Mouse (Mus musculus) spleen, adult 2 months (tissue): Measurements from ENCODE around the gene Adcy1. TPM values are rescaled to one million over a fixed set of nuclear protein-coding genes. Genes with fewer than 3 reads are reported as not detected.

ENCODE experiments used
- DNase-seq, 2 experiments: peaks; one replicate each; pipeline versions ENCODE4 v3.0.0 to v3.0.0-alpha.2; 2012 to 2021; ENCODE audit warnings: low spot score in 2 of 2, low read depth in 1 of 2
- H3K27ac ChIP-seq: fragments of 200-500 bp; 2 replicates; pipeline ENCODE4 v1.5.1; 2012; ENCODE audit warnings: low read length, inconsistent platforms; ENCODE audit not compliant: insufficient read depth
- H3K27me3 ChIP-seq: fragments of 200-500 bp; 2 replicates; pipeline ENCODE4 v1.6.1; 2012; ENCODE audit warnings: mild to moderate bottlenecking, moderate library complexity, low read length, inconsistent platforms; ENCODE audit not compliant: control insufficient read depth, insufficient read depth
- H3K36me3 ChIP-seq: fragments of 200-500 bp; 2 replicates; pipeline ENCODE4 v1.6.1; 2012; ENCODE audit warnings: mild to moderate bottlenecking, low read length, inconsistent platforms; ENCODE audit not compliant: control insufficient read depth, insufficient read depth
- H3K4me1 ChIP-seq: fragments of 200-500 bp; 2 replicates; pipeline ENCODE4 v1.6.1; 2011; ENCODE audit warnings: inconsistent platforms; ENCODE audit not compliant: control insufficient read depth, insufficient read depth, insufficient read length
- H3K4me3 ChIP-seq: fragments of 200-500 bp; 2 replicates; pipeline ENCODE4 v1.5.1; 2011; ENCODE audit warnings: mild to moderate bottlenecking, inconsistent platforms; ENCODE audit not compliant: insufficient read depth, insufficient read length; ENCODE audit errors: extremely low read depth
- CTCF ChIP-seq: fragments of 200-500 bp; IDR thresholded peaks from 2 replicates; pipeline ENCODE4 v1.5.1; 2011; ENCODE audit warnings: mild to moderate bottlenecking, inconsistent platforms; ENCODE audit not compliant: insufficient read depth, insufficient read length, insufficient replicate concordance; ENCODE audit errors: extremely low read depth
- POLR2A ChIP-seq: fragments of 200-500 bp; IDR thresholded peaks from 2 replicates; pipeline ENCODE4 v1.6.1; 2011; ENCODE audit warnings: low read depth, low read length, inconsistent platforms
- WGBS: fragments of 180-500 bp; shearing (Covaris S2); methylation state at CpG from one replicate; pipeline ENCODE4 v1.1.7; 2018; 5-methylcytosine and 5-hydroxymethylcytosine counted together
- polyA plus RNA-seq: library from polyadenylated mRNA; depleted of rRNA; stranded (reverse); fragments of >200 nt; gene quantifications from 2 replicates; pipeline ENCODE4 v1.2.3, GENCODE M21; 2012

Gene Adcy1
- polyA plus RNA-seq, 1 experiment, result 1.2 TPM

DNA sequence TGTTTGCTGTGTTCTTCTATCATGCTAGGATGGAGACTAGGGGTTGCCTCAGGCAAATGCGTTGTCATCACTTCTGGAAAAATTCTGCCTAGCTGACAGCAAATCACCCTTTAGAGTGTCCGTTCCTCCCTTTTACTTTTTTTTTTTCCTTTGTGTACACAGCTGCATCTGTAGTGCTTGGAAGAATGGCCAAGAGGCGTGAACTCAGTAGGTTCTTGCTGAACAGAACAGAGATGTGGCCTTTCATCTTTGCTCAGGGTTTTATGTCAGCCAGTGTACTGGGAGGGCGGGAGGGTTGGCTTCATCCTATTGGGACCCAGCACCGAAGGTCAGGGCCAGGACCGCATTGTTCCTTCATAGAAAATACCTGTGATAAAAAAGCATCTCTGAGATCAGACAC is 72.0 kb downstream of the Adcy1 start:
- no peaks in the 10 kb centered on the region for H3K36me3 ChIP-seq
- no peak for DNase-seq
- no peaks in the 10 kb centered on the region for H3K4me1 ChIP-seq
- no peaks in the 10 kb centered on the region for H3K27me3 ChIP-seq
- 85% methylated on average over 6 of the region's 6 CpGs for WGBS
- H3K27ac ChIP-seq, result no peak overlapping the region
- TF ChIP-seq POLR2A, result no peak
- no peak for TF ChIP-seq CTCF
- no peak overlapping the region for H3K4me3 ChIP-seq

DNA sequence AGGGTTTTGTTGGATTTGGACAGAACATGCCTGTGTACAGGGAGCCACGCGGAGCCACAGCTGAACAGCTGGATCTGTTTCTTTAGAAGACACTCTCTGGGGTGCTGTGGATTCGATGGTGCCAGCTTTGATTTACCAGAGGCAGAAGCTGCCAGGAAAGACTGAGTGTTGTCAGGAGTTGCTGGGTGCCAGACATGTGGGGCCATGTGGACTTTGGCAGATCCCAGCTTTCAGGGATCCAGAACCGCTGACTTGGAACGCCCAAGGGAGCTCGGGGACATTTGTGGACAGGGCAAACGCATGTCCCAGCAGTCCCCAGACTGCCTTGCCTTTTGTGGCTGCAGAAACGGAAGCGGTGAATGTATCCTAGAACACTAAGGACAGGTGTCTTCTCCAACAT is 72.5 kb downstream of the Adcy1 start:
- TF ChIP-seq POLR2A, result no peak
- TF ChIP-seq CTCF, result no peak
- DNase-seq, result no peak
- no peak overlapping the region for H3K4me3 ChIP-seq
- no peak overlapping the region for H3K27ac ChIP-seq
- no peaks in the 10 kb centered on the region for H3K27me3 ChIP-seq
- 83% methylated on average over 9 of the region's 9 CpGs for WGBS
- H3K36me3 ChIP-seq, result no peaks in the 10 kb centered on the region
- H3K4me1 ChIP-seq, result no peaks in the 10 kb centered on the region

GRCm38 (mm10) chr11:7136246-7136855 is 73.1 kb downstream of the Adcy1 start:
- Histone ChIP-seq H3K27me3 (no peaks in the 10 kb centered on the region), H3K27ac (no peak overlapping the region), H3K4me1 (no peaks in the 10 kb centered on the region), H3K36me3 (no peaks in the 10 kb centered on the region), H3K4me3 (no peak overlapping the region)
- 92% methylated on average over 5 of the region's 5 CpGs for WGBS
- DNase-seq, result no peak
- TF ChIP-seq CTCF (no peak), POLR2A (no peak)

GRCm38 (mm10) chr11:7138370-7138769 is 75.1 kb downstream of the Adcy1 start:
- no peaks in the 10 kb centered on the region for H3K27me3 ChIP-seq
- H3K4me1 ChIP-seq, result no peaks in the 10 kb centered on the region
- no peak overlapping the region for H3K4me3 ChIP-seq
- DNase-seq, result no peak
- no peaks in the 10 kb centered on the region for H3K36me3 ChIP-seq
- H3K27ac ChIP-seq, result no peak overlapping the region
- TF ChIP-seq POLR2A (no peak), CTCF (no peak)
- WGBS, result 86% methylated on average over 8 of the region's 8 CpGs

DNA sequence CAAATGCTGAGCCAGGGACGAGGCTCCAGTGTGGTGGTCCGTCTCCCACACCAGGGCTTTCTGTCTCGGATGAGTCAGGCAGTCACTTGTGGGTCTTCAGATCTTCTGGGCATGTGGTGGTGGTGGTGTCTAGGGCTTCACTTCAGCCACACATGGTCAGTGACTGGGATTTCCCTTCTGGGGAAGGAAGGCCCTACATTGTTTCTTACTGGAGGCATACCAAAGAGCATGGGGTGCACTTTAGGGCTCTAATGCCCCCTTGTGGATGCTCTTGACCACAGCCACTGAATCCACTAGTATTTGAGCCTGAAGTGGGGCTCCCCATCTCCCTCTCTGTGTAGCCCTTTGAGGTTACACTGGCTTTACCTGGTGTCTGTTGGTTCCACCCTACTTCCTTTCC is 77.2 kb downstream of the Adcy1 start:
- DNase-seq, result no peak
- TF ChIP-seq CTCF (no peak), POLR2A (no peak)
- Histone ChIP-seq H3K27me3 (no peaks in the 10 kb centered on the region), H3K27ac (no peak overlapping the region), H3K4me1 (no peaks in the 10 kb centered on the region), H3K4me3 (no peak overlapping the region), H3K36me3 (no peaks in the 10 kb centered on the region)
- WGBS, result 84% methylated on average over 3 of the region's 3 CpGs

DNA sequence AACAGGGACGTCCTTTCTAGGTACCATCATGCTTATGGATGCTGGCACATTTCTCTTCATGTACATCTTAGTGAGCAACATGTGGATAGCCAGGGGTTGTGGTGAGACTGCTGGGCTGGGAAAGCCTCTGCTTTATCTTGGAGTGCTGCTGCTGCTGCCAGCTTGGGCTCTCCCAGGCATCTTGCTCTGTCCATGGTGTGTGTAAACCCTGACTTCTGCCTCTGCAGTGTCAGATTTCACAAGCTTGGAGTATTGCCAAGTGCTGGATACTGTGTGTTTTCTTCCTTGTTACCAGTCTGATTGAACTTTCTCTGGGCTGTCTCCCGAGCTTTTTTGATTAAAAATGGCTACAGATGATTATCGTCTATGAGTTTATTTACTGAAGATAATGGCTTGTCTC is 79.4 kb downstream of the Adcy1 start:
- H3K27me3 ChIP-seq, result no peaks in the 10 kb centered on the region
- WGBS, result 71% methylated on average over 3 of the region's 3 CpGs

DNA sequence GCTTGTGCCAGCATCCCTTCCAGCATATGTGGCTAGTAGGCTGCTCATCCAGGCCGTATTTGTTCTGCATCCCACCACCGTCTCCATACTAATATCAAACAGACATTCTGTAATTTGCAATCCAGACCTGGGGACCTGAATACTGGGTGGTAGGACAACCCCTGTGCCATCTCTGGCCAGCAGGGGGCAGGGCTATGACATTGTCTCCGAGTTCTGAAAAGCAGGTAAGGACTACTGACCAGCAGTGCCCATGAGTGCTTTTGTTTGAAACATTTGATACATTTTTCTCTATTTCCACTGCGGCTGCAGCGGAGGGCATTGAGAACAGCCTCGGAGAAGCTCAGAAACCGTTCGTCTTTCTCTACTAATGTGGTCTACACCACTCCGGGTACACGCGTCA is 81.1 kb downstream of the Adcy1 start:
- Histone ChIP-seq H3K4me1 (no peaks in the 10 kb centered on the region), H3K27me3 (no peaks in the 10 kb centered on the region), H3K27ac (no peak overlapping the region), H3K4me3 (no peak overlapping the region), H3K36me3 (no peaks in the 10 kb centered on the region)
- DNase-seq, result peak in 1 of 2 experiments; percentile 12
- WGBS, result 91% methylated on average over 11 of the region's 11 CpGs
- no peak for TF ChIP-seq POLR2A
- no peak for TF ChIP-seq CTCF

More for the DNA sequence above, 79.4 kb downstream of the Adcy1 start:
- H3K27ac ChIP-seq, result no peak overlapping the region
- no peaks in the 10 kb centered on the region for H3K36me3 ChIP-seq
- no peak for TF ChIP-seq CTCF
- no peak for TF ChIP-seq POLR2A
- no peaks in the 10 kb centered on the region for H3K4me1 ChIP-seq
- no peak for DNase-seq
- no peak overlapping the region for H3K4me3 ChIP-seq
